Mouse (Mus musculus): Measurements from ENCODE around the gene Sos2. TPM values are rescaled to one million over a fixed set of nuclear protein-coding genes. Genes with fewer than 3 reads are reported as not detected.
A peak's percentile ranks its signal among the peaks of the same experiment; 100 is the strongest.

Sos2 gene
- total RNA-seq (2017), result 45.8 and 58.7 TPM in 2 replicates

DNA sequence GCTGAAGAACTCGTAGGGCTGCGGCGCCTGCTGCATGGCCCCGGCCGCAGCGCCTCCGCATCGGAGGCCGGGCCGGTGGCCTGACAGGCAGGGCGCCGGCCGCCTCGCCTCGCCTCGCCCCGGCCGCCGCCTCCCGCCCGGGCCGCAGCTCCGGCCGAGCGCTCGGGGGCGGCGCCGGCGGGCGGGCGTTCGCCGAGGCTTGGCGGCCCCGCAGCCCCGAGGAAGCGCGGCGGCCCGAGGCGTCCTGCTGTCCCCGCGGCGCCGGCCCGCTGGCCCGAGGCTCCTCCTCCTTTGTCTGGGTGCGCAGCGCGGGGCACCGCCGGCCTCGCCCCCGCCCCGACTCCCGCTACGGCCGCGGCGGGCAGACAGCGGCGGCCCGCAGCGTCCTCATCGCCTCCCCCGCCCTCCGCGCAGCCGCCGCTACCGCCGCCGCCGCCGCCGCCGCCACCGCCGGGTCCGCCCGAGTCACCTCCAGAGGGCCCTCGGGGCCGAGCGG, at the start of gene Sos2:
Gene Sos2, minus strand, starts transcription at position 287 of the 496 bp plus-strand sequence.
- ATAC-seq (replicated peaks in 1 of 2; ENCODE audit: insufficient read depth in 1 of 2, low FRiP score in 2 of 2, low TSS enrichment in 1 of 2, low read depth in 1 of 2, poor library complexity in 2 of 2, severe bottlenecking in 2 of 2), result no peak

DNA sequence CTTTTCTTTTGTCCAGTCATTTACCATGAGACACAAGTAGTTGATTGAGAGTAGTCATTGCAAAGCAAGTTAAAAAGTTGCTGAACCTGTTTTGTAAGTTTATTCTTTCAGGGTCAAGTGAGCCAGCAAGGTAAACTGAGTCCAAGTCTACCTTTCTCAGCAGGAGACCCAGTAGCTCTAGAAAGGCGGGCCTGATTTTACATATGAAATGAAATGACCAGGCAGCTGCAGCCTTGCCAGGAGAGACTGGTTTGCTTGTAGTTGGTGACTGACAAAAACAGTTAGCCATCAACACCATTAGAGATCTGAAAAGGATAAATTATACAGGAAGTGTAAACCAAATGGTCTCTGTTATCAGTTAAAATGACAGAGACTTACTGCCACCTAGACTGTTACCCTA, 48.7 kb upstream of the Sos2 start:
- no peak for ATAC-seq (replicated peaks in 1 of 2; ENCODE audit: insufficient read depth in 1 of 2, low FRiP score in 2 of 2, low TSS enrichment in 1 of 2, low read depth in 1 of 2, poor library complexity in 2 of 2, severe bottlenecking in 2 of 2)

DNA sequence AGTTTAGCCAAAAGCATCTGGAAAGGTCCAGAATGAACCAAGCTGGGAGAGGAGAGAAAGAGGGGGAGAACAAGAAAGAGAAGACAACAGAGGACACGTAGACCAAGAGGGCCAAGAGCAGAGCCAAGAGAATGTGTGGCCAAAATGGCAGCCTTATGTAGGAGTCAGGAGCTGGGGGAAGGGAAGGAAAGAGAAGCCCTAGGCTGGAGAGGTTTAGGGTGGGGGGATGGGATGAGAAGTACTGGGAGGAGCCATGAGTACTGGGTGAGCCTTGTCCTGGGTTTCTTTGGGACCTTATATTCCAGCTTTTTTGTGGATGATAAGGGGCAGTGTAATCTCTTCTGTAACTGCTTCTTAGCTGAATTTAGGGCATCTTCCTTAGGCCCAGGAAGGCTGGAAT, 47.6 kb upstream of the Sos2 start:
- no peak for ATAC-seq (replicated peaks in 1 of 2; ENCODE audit: insufficient read depth in 1 of 2, low FRiP score in 2 of 2, low TSS enrichment in 1 of 2, low read depth in 1 of 2, poor library complexity in 2 of 2, severe bottlenecking in 2 of 2)

DNA sequence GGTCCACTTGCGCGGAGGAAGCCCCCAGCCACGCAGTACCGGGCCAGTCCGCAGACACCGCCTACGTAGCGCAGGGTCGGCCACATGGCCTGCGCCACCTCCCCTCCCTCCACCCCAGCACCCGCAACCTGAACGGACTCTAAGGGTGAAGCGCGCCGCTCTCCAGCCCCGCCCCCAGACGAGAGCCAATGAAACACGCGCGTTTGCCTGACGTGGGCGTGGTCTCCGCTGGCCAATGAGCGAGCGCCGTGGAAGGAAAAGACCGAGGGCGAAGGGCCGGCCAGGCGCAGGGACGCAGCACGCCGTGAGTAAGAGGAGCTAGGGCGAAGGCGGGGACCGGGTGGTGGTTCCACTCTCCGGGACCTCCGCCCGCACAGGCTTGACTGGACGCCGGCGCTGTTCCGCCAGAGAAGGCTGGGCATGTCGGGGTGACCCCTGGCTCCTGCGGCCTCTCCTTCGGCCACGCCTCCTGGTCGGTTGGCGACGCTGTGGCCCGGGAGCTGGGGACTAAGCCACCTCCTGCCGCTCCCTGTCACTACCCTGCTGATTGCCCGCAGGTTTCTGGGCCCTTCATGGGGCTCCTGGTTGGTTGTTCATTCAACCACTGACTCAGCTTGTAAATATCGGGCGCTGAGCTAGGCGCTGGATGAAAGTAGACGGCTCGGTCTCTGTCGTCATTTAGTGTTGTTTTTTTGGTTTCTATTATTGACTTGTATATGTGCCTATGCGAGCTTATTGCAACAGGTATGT, 43.2 kb upstream of the Sos2 start, which contains the start of the genes L2hgdh and Atp5s:
Gene L2hgdh, minus strand, starts transcription at position 163 of the 750 bp plus-strand sequence.
Gene Atp5s, plus strand, starts transcription at position 240 of the 750 bp plus-strand sequence.
- ATAC-seq (replicated peaks in 1 of 2; ENCODE audit: insufficient read depth in 1 of 2, low FRiP score in 2 of 2, low TSS enrichment in 1 of 2, low read depth in 1 of 2, poor library complexity in 2 of 2, severe bottlenecking in 2 of 2), result peak; percentile 96 to 98

DNA sequence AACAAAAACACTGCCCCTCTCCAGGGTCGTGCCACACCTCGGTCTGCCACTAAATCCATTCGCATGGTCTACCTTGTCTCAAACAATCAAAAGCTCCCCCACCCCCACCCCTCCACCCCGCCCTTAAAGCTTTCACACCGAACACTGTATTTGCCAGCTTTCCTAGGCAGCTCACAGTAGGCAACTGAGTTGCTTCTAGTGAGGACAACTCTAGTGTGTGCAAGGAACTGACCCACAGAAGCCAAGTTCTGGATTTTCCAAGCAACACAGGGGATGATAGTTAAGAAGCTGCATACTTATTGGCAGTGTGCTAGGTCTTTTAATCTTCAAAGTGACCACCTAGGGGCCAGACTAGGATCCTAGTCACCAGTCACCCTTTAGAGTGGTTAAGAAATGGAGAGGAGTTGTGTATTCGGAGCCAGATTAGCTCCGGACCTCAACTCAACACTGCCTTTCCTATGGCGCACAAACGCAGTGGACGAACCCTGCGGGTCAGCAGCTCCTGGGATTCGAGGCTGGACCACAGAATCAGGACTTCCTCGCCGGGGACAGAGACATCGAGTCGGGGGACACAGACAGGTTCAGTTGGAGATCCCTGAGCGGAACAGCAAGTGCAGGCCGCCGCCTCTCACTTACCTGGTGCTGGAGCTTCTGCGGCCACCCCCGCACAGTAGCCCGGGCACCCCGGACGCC, 42.5 kb upstream of the Sos2 start:
- peak in 1 of 2 experiments; percentile 9; a peak in 1 of 4 replicates for ATAC-seq (replicated peaks in 1 of 2; ENCODE audit: insufficient read depth in 1 of 2, low FRiP score in 2 of 2, low TSS enrichment in 1 of 2, low read depth in 1 of 2, poor library complexity in 2 of 2, severe bottlenecking in 2 of 2)

DNA sequence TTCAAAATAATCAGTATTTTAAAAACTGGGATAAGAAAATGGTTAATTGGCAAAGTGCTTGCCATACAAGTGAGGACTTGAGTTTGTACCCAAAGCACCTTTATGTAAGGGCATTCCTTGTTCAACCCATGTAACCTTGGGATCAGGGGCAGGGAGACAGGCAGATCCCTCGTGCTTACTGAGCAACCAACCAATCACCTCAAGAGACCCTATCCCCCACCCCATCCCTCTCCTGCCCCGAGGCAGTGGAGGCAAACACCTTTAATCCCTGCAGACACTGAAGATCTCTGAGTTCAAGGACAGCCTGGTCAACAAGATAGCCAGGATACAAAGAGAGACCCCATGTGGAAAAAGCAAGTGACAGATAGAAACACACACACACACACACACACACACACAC, 41.7 kb upstream of the Sos2 start:
- no peak for ATAC-seq (replicated peaks in 1 of 2; ENCODE audit: insufficient read depth in 1 of 2, low FRiP score in 2 of 2, low TSS enrichment in 1 of 2, low read depth in 1 of 2, poor library complexity in 2 of 2, severe bottlenecking in 2 of 2)

DNA sequence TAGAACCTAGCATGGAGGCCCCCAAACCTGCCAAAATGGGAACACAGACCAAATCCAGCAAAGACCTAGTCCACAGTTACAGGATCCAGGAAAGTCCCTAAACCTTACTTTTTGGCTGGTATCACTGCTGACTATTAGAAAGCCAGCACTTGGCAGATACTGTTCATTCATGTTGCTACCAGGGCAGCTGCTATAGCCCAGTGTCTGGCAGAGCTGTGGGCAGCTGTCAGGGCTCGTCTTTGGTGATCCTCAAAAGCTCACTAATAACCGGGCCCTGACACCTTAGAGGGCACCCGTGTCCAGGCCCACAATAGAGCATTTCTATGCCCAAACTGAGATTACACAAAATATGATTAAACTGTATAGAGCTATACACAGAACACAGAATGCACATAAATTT, 41.2 kb upstream of the Sos2 start:
- ATAC-seq (replicated peaks in 1 of 2; ENCODE audit: insufficient read depth in 1 of 2, low FRiP score in 2 of 2, low TSS enrichment in 1 of 2, low read depth in 1 of 2, poor library complexity in 2 of 2, severe bottlenecking in 2 of 2), result no peak

DNA sequence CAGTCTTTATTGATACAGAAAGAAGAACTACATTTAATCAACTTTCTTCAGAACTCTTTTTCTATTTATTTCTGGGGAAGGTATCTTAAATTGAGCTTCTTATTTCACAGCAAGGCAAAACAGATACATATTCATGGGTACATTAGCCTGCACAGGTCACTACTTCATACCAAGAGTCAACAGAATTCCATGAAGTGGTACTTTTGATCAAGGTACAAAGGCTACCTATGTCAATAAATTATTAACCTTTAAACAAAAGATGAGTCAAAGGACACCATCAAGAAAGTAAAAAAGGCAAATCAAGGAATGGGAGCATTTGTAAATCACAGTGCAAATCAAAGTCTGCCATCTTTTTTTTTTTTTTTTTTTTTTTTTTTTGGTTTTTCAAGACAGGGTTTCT, 32.0 kb upstream of the Sos2 start:
- ATAC-seq (replicated peaks in 1 of 2; ENCODE audit: insufficient read depth in 1 of 2, low FRiP score in 2 of 2, low TSS enrichment in 1 of 2, low read depth in 1 of 2, poor library complexity in 2 of 2, severe bottlenecking in 2 of 2), result no peak

DNA sequence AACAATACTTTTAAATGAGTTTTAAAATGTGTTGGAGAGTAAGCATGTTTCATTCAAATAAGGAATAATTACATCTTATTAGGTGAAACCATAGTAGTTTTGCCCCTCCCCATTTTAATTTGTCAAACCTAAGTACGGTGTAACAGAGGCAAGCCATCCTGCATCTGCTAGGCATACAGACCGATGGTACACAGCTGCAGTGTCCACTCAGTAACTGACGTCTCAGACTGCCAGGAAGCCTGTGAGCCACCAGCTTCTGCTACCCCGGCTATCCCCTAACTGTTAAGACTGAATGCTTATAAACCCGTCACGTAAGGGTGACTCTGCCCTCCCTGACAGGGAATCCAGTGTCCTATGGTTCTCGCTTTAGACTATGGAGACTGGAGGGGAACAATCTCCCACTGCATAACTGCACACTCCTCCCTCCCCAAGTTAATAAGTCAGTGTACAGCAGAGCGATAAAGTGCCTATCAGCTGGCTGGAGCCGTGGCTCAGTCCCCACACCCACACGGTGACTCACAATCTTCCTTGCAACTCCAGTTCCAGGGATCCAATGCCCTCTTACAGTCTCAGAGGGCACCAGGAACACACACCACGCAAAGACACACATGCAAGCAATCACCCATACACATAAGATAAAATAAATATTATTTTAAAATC, 23.3 kb upstream of the Sos2 start:
- no peak for ATAC-seq (replicated peaks in 1 of 2; ENCODE audit: insufficient read depth in 1 of 2, low FRiP score in 2 of 2, low TSS enrichment in 1 of 2, low read depth in 1 of 2, poor library complexity in 2 of 2, severe bottlenecking in 2 of 2)

DNA sequence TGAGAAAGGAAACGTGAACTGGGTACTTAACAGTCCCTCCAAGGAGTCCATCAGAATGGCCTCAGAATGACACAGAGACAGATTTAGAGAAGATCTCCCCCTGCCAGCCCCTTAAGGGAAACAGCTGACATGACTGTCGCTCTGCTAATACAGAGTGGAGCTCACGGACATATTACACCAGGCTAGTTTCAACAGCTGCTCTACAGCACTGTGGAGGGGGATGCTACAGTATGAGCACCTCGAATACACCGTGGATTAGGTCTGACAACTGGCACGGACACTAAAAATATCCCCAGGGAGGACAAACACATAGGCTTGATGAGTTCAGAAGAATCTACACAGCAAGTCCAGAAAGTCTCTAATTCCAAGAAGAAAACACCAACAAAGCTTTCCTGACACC, 16.7 kb upstream of the Sos2 start:
- no peak for ATAC-seq (replicated peaks in 1 of 2; ENCODE audit: insufficient read depth in 1 of 2, low FRiP score in 2 of 2, low TSS enrichment in 1 of 2, low read depth in 1 of 2, poor library complexity in 2 of 2, severe bottlenecking in 2 of 2)

DNA sequence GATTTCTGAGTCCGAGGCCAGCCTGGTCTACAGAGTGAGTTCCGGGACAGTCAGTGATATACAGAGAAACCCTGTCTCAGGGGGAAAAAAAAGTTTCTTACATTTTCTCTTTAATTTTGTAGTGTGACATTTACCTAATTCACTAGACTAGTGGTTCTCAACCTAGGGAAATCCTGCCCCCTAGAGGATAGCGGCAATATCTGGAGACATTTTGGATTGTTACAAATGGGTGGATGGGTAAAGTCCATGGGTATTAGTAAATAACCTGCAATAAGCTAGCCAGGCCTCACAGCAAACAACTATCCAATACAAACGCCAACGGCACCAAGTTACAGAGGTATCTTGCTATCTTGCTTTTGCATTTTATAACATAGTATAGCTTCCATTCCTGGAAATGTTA, 15.1 kb upstream of the Sos2 start:
- peak; percentile 62 to 76; a peak in 2 of 4 replicates for ATAC-seq (replicated peaks in 1 of 2; ENCODE audit: insufficient read depth in 1 of 2, low FRiP score in 2 of 2, low TSS enrichment in 1 of 2, low read depth in 1 of 2, poor library complexity in 2 of 2, severe bottlenecking in 2 of 2)

DNA sequence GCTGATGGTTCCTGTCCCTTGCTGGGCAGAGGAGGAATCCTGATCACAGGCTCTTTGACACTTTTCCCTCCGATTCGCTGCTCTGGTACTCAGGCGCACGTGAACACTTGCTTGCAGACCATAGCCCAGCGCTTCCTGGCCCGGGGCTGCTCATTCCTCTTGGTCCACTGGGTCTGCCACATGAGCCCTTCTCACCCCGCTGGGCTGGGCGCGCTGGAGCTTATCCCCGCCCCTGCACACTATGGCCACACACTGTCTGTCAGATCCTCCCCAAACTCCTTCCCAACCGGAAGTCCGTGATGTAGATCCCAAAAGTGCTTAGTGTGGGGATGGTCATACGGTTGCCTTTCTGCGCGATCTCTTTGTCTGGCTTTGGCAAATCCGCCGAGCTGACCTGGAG, 11.8 kb upstream of the Sos2 start:
- ATAC-seq (replicated peaks in 1 of 2; ENCODE audit: insufficient read depth in 1 of 2, low FRiP score in 2 of 2, low TSS enrichment in 1 of 2, low read depth in 1 of 2, poor library complexity in 2 of 2, severe bottlenecking in 2 of 2), result no peak

DNA sequence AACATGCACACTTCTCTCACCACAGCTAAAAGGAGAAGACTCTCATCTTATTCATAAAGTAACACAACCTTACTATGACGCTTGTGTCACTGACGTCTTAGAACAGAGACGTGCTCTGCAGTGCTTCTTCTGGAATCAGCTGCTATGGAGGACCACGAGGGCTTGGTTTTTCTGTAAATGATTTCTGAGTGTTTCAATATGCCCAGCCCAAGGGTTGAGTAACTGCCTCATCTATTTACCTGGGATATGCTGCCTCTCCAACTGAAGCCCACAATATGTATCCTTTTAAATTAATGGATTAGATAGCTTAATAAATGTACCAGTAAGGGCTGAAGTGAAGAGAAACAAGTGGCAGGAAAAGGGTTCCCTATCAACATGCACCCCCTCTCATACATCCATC, 9.1 kb upstream of the Sos2 start:
- ATAC-seq (replicated peaks in 1 of 2; ENCODE audit: insufficient read depth in 1 of 2, low FRiP score in 2 of 2, low TSS enrichment in 1 of 2, low read depth in 1 of 2, poor library complexity in 2 of 2, severe bottlenecking in 2 of 2), result no peak

DNA sequence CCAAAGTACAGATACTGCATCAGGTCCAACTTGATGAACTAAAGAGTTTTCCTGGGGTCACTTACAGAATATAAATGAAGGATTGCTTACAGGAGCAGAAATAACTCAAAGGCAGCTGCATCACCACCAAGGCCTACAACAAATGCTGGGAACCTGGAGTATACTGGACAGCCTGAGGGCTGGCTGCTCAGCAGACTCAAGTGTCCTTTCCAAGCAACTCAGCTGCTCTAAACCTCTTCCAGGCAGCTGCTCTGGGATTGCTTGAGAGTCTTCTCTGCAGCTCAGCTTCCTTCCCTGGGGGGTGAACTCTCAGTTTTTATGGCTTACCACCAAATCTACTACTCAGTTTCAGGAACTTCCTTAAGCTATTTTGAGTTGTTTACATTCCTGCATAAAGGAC, 7.4 kb upstream of the Sos2 start:
- no peak for ATAC-seq (replicated peaks in 1 of 2; ENCODE audit: insufficient read depth in 1 of 2, low FRiP score in 2 of 2, low TSS enrichment in 1 of 2, low read depth in 1 of 2, poor library complexity in 2 of 2, severe bottlenecking in 2 of 2)

DNA sequence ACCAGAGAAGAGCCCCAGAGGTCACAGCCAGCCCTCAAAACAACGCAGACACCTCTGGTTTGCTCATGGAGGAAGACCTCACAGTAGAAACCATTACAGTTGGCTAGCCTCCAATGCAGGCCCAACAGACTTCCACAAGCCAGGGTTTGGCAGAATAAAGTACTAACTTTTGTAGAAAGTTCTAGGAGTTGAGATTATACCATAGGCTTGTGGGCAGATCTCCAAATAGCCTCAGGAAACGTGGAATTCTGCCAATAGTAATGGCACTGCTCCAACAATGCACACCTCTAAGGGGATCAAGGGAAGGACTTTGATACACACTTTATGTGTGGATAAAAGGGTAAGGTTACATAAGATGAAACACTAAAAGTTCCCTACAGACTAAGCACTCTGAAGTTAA, 6.7 kb upstream of the Sos2 start:
- no peak for ATAC-seq (replicated peaks in 1 of 2; ENCODE audit: insufficient read depth in 1 of 2, low FRiP score in 2 of 2, low TSS enrichment in 1 of 2, low read depth in 1 of 2, poor library complexity in 2 of 2, severe bottlenecking in 2 of 2)

DNA sequence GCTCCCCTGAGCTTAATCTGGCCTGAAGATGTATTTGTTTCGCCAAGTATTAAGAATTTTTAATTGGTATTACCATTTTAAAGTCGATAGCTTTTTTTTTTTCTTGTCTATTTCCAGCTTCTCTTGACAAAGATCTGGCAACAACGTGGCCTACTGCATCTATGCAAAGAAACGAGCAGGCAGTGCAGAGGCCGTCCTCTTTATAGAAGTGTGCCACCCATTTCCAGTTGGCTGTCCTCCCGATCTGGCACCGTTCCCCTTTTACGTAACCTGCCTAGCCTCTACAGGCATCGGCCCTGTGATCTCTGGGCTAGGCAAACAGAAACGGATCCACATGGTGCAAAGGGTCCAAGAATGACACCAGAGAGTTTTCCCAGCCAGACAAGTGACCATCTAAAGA, 1.9 kb upstream of the Sos2 start:
- peak; percentile 82 to 84 for ATAC-seq (replicated peaks in 1 of 2; ENCODE audit: insufficient read depth in 1 of 2, low FRiP score in 2 of 2, low TSS enrichment in 1 of 2, low read depth in 1 of 2, poor library complexity in 2 of 2, severe bottlenecking in 2 of 2)

DNA sequence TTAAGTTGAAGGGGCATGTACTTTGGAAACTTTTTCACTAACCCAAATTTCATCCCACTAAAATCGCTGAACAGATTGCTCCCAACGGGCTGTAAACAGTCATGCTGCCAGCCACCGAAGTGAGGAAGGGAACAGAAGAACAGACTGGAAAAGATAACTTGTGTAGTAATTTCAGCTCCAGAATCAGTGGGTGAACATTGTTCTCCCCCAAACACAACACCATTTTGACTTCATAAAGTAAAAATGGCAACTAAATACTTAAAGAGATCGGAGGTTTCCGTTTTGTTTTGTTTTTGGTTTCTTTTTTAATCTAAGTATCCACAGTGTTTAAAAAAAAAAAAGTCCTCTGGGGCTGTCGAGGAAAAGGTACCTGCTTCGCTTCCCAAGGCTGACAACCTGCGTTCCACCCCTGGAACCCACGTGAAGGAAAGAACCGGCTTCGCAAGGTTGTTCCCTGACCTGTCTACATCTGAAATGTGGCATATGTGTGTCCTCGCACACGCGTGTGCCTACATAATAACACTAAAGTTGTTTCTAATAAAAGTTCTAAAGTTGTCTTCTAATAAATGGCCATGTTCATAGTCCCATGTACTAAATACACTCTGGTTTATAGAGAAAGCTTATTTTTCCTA, 1.3 kb upstream of the Sos2 start:
- no peak for ATAC-seq (replicated peaks in 1 of 2; ENCODE audit: insufficient read depth in 1 of 2, low FRiP score in 2 of 2, low TSS enrichment in 1 of 2, low read depth in 1 of 2, poor library complexity in 2 of 2, severe bottlenecking in 2 of 2)

Measured in hematopoietic stem cell, adult 5-6 weeks (primary cell).